Mouse (Mus musculus) G1E (cell line): Measurements from ENCODE around the gene Fxr2.

ENCODE experiments used
- CTCF ChIP-seq: IDR thresholded peaks from 2 replicates; pipeline ENCODE4 v1.5.1; 2012; ENCODE audit warnings: low read depth, low read length, inconsistent platforms, mixed read lengths
- GATA1 ChIP-seq: IDR thresholded peaks from 2 replicates; pipeline ENCODE4 v1.6.1; 2012; ENCODE audit warnings: borderline replicate concordance, low read length, inconsistent platforms, mixed read lengths
- GATA2 ChIP-seq: IDR thresholded peaks from 2 replicates; pipeline ENCODE4 v1.6.1; 2012; ENCODE audit warnings: low read depth, low read length, inconsistent platforms, borderline replicate concordance
- POLR2AphosphoS5 ChIP-seq: IDR thresholded peaks from 2 replicates; pipeline ENCODE4 v1.6.1; 2012; ENCODE audit warnings: low read depth, low read length, inconsistent platforms; ENCODE audit not compliant: insufficient replicate concordance
- TAL1 ChIP-seq: conservative IDR thresholded peaks from 2 replicates; pipeline ENCODE4 v1.6.1; 2012; ENCODE audit warnings: low read depth, low read length, inconsistent platforms, mixed read lengths

DNA sequence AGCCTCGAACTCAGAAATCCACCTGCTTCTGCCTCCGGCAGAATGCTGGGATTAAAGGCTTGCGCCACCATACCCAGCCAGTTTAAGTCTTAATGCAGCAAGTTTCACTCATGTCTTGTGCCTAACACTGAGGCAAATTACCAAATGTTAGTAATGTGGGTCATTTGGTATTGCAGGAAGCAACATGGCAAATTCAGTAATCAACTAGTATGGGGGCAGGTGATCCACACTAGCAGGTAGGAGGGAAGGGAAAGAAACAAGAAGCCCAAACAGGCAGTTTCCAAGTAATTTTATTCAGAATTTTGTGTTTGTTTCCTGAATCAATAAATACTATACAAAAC, 33.8 kb downstream of the Fxr2 start:
- TF ChIP-seq CTCF (no peak), GATA1 (no peak), TAL1 (no peak), POLR2AphosphoS5 (no peak), GATA2 (no peak)
